Mouse (Mus musculus): ENCODE results near the gene Slco2a1. TPM values are rescaled to one million over a fixed set of nuclear protein-coding genes. Genes with fewer than 3 reads are reported as not detected.

Slco2a1 gene
- polyA plus RNA-seq, 1 experiment, result 84.7 TPM

DNA sequence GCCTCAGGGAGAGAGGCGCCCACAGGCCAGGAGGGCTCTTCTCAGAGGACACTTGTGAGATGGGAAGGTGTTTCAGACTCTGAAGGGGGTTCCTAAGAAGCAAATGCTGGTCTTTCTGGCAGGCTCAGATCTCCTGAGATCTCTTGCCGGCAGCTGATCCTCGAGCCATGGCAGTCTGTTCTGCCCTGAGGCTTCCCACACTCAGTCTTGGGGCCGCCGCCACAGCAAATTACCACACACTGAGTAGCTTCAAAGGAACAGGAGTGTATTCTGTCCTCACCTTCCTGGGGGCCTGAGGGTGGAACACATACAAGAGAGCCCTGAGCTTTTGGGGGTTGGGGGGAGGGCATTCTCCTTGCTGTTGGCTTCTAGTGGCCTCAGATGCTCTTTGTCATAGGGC, 156.8 kb downstream of the Slco2a1 start:
- H3K36me3 ChIP-seq (ENCODE audit: control insufficient read depth, insufficient read depth, low read length), result no peaks in the 10 kb centered on the region
- WGBS, result 77% methylated on average over 5 of the region's 5 CpGs
- TF ChIP-seq POLR2A (IDR thresholded peaks at IDR 0.05; ENCODE audit: low read depth, low read length) (no peak), CTCF (IDR thresholded peaks at IDR 0.05; ENCODE audit: extremely low read depth, insufficient read length, insufficient replicate concordance, low read depth, low read length) (no peak)

More for the DNA sequence above, 156.8 kb downstream of the Slco2a1 start:
- Histone ChIP-seq H3K27me3 (ENCODE audit: control insufficient read depth, insufficient read depth, low read length) (no peaks in the 10 kb centered on the region), H3K4me3 (ENCODE audit: low read depth, low read length) (no peak overlapping the region), H3K27ac (ENCODE audit: insufficient read depth, low read depth, low read length) (no peak overlapping the region), H3K4me1 (ENCODE audit: control insufficient read depth, insufficient read depth, insufficient read length, low read length) (no peaks in the 10 kb centered on the region)

Other genes with a start within 250 kb of the Slco2a1 start
- 17.0 and 36.0 TPM in 2 replicates for gene Ryk, start 153.8 kb upstream of the Slco2a1 start, polyA plus RNA-seq (2012; rRNA removed)
- 3.3 and 11.6 TPM in 2 replicates for gene Rab6b, start 123.1 kb downstream of the Slco2a1 start, polyA plus RNA-seq (2012; rRNA removed)
- gene Srprb, start 213.4 kb downstream of the Slco2a1 start, polyA plus RNA-seq (2012; rRNA removed), result 23.0 and 36.4 TPM in 2 replicates
- gene Gm20425, start 241.6 kb downstream of the Slco2a1 start, polyA plus RNA-seq (2012; rRNA removed), result 0.72 and 1.5 TPM in 2 replicates
- gene Trf, start 241.7 kb downstream of the Slco2a1 start, polyA plus RNA-seq (2012; rRNA removed), result 17.3 and 19.6 TPM in 2 replicates